Mouse (Mus musculus) olfactory bulb, adult 2 months (tissue): ENCODE results near the gene Rbm47.

ENCODE experiments used
- CTCF ChIP-seq: fragments of 200-500 bp; IDR thresholded peaks from 2 replicates; pipeline ENCODE4 v1.5.1; 2012; ENCODE audit warnings: low read depth, mild to moderate bottlenecking, low read length, moderate library complexity; ENCODE audit not compliant: insufficient read depth
- POLR2A ChIP-seq: fragments of 200-500 bp; IDR thresholded peaks from 2 replicates; pipeline ENCODE4 v1.6.1; 2012; ENCODE audit warnings: mild to moderate bottlenecking, low read depth, low read length, moderate library complexity; ENCODE audit not compliant: insufficient read depth

GRCm38 (mm10) chr5:66102821-66103220, 70.1 kb downstream of the Rbm47 start:
- no peak for TF ChIP-seq CTCF
- TF ChIP-seq POLR2A: no peak
